Mouse (Mus musculus) naive thymus-derived CD4-positive, alpha-beta T cell, adult 5 months (primary cell): ENCODE results near the gene Wnt7b. TPM values are rescaled to one million over a fixed set of nuclear protein-coding genes. Genes with fewer than 3 reads are reported as not detected.

Experiments
- polyA plus RNA-seq: library from polyadenylated mRNA; unstranded; fragments of 100-300 nt; shearing (Covaris generic); gene quantifications from one replicate; pipeline ENCODE4 v1.2.1, GENCODE M21; 2017

Wnt7b gene
- polyA plus RNA-seq, result not detected

DNA sequence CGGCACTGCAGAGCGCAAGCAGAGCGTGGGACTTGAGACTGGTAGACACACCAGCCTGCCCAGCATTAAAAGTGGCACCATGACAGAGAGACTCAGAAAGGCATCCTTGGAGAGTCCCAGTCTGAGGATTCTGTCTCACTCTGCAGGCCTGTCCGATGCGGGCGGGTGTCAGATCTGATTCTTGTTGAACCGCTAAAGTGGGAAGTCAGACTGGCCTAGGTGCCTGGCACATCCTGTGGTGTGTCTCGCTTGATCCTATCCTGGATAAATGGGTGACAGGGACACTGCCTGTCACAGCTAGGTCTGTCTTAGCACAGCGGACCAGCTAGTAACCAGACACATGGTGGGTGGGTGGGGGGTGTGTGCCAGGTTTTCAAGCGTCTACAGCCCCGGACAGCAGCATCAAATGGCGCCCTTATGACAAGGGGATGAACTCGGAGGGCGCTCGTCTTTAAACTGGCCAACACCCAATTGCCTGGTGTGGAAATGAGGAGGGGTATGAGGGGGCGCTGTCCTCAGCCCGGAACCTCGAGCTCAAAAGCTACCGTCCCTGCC lies at the start of gene Wnt7b:
Wnt7b (minus strand) TSS at position 118 of the 555 bp plus-strand sequence.

DNA sequence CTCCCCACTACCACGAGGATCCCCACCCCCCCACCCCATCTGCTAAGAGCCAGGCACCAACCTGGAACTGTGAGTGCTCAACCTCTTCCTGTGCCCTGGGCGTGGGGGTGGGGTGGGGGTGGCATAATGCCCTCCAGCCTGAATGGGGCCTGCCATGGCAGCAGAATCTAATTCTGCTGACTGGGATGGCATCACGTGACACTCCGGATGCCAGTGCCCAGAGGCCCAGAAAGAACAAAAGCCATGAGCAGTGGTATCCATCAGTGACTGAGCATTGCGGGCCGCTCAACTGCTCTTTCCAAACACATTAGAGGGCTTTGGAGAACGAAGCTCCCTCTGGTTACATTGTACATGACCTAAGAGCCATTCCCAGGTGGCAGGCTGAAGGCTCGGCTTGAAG lies 79.1 kb downstream of the Wnt7b start, which contains the start of gene 7530416G11Rik:
7530416G11Rik (minus strand) TSS at position 101 of the 400 bp plus-strand sequence.

Other genes starting within 250 kb of the Wnt7b start
- 114 TPM for gene Atxn10, start 246.2 kb downstream of the Wnt7b start, polyA plus RNA-seq
- not detected for gene 7530416G11Rik, start 79.2 kb downstream of the Wnt7b start, polyA plus RNA-seq
- not detected for gene Ppara, start 152.5 kb upstream of the Wnt7b start, polyA plus RNA-seq
- gene Cdpf1, start 229.2 kb upstream of the Wnt7b start, polyA plus RNA-seq, result 28.5 TPM
- gene Pkdrej, start 239.3 kb upstream of the Wnt7b start, polyA plus RNA-seq, result not detected
- gene Ttc38, start 249.8 kb upstream of the Wnt7b start, polyA plus RNA-seq, result 15.7 TPM